Mouse (Mus musculus) lung, embryonic 16.5 days (tissue): Measurements from ENCODE around the gene Slc25a36. TPM values are rescaled to one million over a fixed set of nuclear protein-coding genes. Genes with fewer than 3 reads are reported as not detected.

Experiments
- ATAC-seq: fragments of 200-750 bp; cut with Nextera tagmentation; 2 replicates; pipeline ENCODE4 v1.8.0; 2017; ENCODE audit warnings: low read depth, mild to moderate bottlenecking, moderate library complexity
- H3K27ac ChIP-seq: fragments of 300-500 bp; sonication (generic); 2 replicates; pipeline ENCODE4 v1.5.1; 2014; ENCODE audit warnings: mild to moderate bottlenecking, control low read depth, low read length
- H3K27me3 ChIP-seq: fragments of 300-500 bp; sonication (generic); 2 replicates; pipeline ENCODE4 v1.6.1; 2014; ENCODE audit warnings: low read depth, low read length, mixed read lengths; ENCODE audit not compliant: control insufficient read depth, insufficient read depth
- H3K36me3 ChIP-seq: fragments of 300-500 bp; sonication (generic); 2 replicates; pipeline ENCODE4 v1.6.1; 2014; ENCODE audit warnings: low read length; ENCODE audit not compliant: control insufficient read depth, insufficient read depth
- H3K4me1 ChIP-seq: fragments of 300-500 bp; sonication (generic); replicated peaks from 2 replicates; pipeline ENCODE4 v1.6.1; 2014; ENCODE audit warnings: low read length, mixed read lengths; ENCODE audit not compliant: control insufficient read depth, insufficient read depth
- H3K4me2 ChIP-seq: fragments of 300-500 bp; sonication (generic); 2 replicates; pipeline ENCODE4 v1.6.1; 2014; ENCODE audit warnings: low read depth, low read length, control low read depth
- H3K4me3 ChIP-seq: fragments of 300-500 bp; sonication (generic); 2 replicates; pipeline ENCODE4 v1.5.1; 2014; ENCODE audit warnings: mild to moderate bottlenecking, low read length, control low read depth
- H3K9ac ChIP-seq: fragments of 300-500 bp; sonication (generic); 2 replicates; pipeline ENCODE4 v1.6.1; 2014; ENCODE audit warnings: low read length, control low read depth
- H3K9me3 ChIP-seq: fragments of 300-500 bp; sonication (generic); 2 replicates; pipeline ENCODE4 v1.6.1; 2016; ENCODE audit warnings: low read length; ENCODE audit not compliant: control insufficient read depth
- WGBS: fragments of 180-500 bp; shearing (Covaris S2); extraction: QIAGEN DNeasy Blood & Tissue Kit; methylation state at CpG from one replicate; pipeline ENCODE4 v1.1.7; 2014; 5-methylcytosine and 5-hydroxymethylcytosine counted together
- polyA plus RNA-seq: library from polyadenylated mRNA; unstranded; fragments of >200 nt; fragmentation: Nextera tagmentation; extraction: Ambion mirVana; gene quantifications from 2 replicates; pipeline ENCODE4 v1.2.1, GENCODE M21; 2015

Slc25a36 gene
- polyA plus RNA-seq, 1 experiment from 2014 or later = 79.3 TPM

GRCm38 (mm10) chr9:97065216-97065615 lies 45.7 kb downstream of the Slc25a36 start:
- Histone ChIP-seq H3K4me2 (no peak overlapping the region), H3K9ac (no peak overlapping the region), H3K36me3 (peaks cover 5% of the 10 kb centered on the region; the same call in 1 of the 2 replicates), H3K27ac (no peak overlapping the region), H3K4me1 (no peaks in the 10 kb centered on the region), H3K9me3 (no peaks in the 10 kb centered on the region), H3K27me3 (no peaks in the 10 kb centered on the region), H3K4me3 (no peak overlapping the region)
- ATAC-seq = no peak
- 68% methylated on average over 5 of the region's 5 CpGs for WGBS

GRCm38 (mm10) chr9:97064161-97064560 lies 46.8 kb downstream of the Slc25a36 start:
- Histone ChIP-seq H3K4me1 (no peaks in the 10 kb centered on the region), H3K27me3 (no peaks in the 10 kb centered on the region), H3K4me2 (no peak overlapping the region), H3K36me3 (peaks cover 5% of the 10 kb centered on the region; the same call in 1 of the 2 replicates), H3K9ac (no peak overlapping the region), H3K27ac (no peak overlapping the region), H3K9me3 (no peaks in the 10 kb centered on the region), H3K4me3 (no peak overlapping the region)
- 84% methylated on average over 1 of the region's 1 CpGs for WGBS
- ATAC-seq = no peak

DNA sequence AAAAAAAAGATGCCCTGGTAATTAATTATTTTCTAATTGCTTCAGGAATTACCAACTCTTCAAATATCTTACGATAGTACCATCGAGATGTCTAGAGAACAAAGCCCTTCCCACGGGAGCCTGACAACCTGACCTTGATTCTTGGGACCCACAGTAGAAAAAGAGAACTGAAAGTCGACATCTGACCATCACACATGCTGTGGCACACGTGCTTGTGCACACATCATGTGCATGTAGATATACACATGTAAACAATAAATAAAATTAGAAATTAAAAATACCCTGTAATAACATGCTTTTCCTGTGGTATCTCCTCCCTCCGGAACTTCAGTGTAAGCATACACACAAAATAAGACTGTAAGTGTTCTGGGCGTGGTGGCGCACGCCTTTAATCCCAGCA lies 49.3 kb downstream of the Slc25a36 start:
- H3K9ac ChIP-seq = no peak overlapping the region
- H3K27ac ChIP-seq = no peak overlapping the region
- H3K4me1 ChIP-seq = 0 out of 2 replicates have a peak, but pooled peaks cover 3% of the 10 kb centered on the region
- H3K36me3 ChIP-seq = no peaks in the 10 kb centered on the region
- no peak overlapping the region for H3K4me2 ChIP-seq
- ATAC-seq = no peak
- WGBS = 91% methylated on average over 9 of the region's 9 CpGs
- H3K27me3 ChIP-seq = no peaks in the 10 kb centered on the region
- H3K9me3 ChIP-seq = no peaks in the 10 kb centered on the region
- no peak overlapping the region for H3K4me3 ChIP-seq

DNA sequence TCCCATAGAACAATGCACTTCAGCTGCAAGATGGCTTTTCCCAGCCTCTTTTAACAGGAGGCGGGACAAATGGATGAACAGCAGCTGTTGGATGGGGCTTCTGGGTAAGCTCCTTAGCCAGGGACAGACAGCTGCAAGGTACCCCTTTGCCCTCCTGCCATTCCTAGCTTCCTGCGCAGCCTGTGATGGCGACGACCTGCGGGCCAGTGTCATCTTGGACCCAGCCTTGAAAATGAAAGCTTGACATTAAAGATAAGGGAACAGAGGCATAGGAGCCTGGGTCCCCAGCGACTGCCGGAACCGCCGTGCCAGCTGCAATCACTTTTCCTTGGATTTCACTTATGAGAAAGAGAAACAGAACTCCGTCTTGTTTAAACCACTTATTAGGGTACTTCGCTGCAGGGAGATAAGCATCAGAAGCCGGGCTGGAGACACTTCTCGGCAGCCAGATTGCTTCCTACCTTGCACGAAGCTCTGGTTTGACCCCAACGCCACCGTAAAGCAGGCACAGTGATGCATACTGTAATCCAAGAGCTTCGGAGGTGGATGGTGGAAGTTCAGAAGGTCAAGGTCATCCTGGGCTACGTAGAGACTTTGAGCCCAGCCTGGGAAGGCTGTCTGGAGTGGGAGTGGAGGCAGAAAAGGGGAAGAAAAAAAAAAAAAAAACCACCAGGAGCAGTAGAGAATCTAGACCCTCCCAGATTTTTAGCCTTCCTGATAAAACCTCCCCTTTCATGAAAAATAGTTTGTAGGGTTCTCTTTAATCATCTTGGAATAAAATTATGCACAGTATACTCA lies 54.2 kb downstream of the Slc25a36 start:
- peak overlapping the region; percentile 33 for H3K4me3 ChIP-seq
- peak overlapping the region; percentile 52 for H3K4me2 ChIP-seq
- no peaks in the 10 kb centered on the region for H3K9me3 ChIP-seq
- H3K9ac ChIP-seq = 0 out of 2 replicates have a peak overlapping the region, but pooled peaks have one; percentile 38
- WGBS = 12% methylated on average over 18 of the region's 18 CpGs
- no peaks in the 10 kb centered on the region for H3K27me3 ChIP-seq
- no peak overlapping the region for H3K27ac ChIP-seq
- ATAC-seq = no peak
- 0 out of 2 replicates have a peak, but pooled peaks cover 5% of the 10 kb centered on the region for H3K4me1 ChIP-seq
- no peaks in the 10 kb centered on the region for H3K36me3 ChIP-seq

DNA sequence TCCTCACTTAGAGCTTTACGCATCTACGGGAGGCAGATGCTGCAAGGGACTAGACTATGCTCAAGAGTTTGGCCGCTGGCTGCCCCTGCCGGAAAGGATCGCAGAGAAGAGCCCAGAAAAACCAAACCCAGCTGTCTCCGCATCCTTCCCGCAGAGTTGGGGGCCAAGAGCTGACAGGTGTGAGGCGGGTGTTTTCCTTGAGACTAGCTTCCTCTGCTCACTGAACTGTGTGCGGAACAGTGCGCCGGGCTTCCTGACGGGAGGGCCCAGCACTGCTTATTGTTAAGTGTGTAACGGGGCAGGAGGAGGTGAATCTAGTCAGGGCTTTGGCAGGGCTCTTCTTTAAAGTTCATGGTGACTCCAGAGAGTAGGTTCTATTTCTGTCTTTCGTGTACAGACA lies 55.1 kb downstream of the Slc25a36 start:
- Histone ChIP-seq H3K4me2 (no peak overlapping the region), H3K36me3 (no peaks in the 10 kb centered on the region)

GRCm38 (mm10) chr9:97051176-97051575 lies 59.8 kb downstream of the Slc25a36 start:
- H3K9ac ChIP-seq = no peak overlapping the region
- H3K27ac ChIP-seq = no peak overlapping the region
- H3K4me3 ChIP-seq = no peak overlapping the region
- 54% methylated on average over 8 of the region's 8 CpGs for WGBS
- H3K36me3 ChIP-seq = no peaks in the 10 kb centered on the region
- no peak overlapping the region for H3K4me2 ChIP-seq
- no peaks in the 10 kb centered on the region for H3K4me1 ChIP-seq
- no peak for ATAC-seq
- H3K9me3 ChIP-seq = no peaks in the 10 kb centered on the region
- no peaks in the 10 kb centered on the region for H3K27me3 ChIP-seq

More for the DNA sequence above, 55.1 kb downstream of the Slc25a36 start:
- Histone ChIP-seq H3K9ac (no peak overlapping the region), H3K9me3 (no peaks in the 10 kb centered on the region), H3K4me3 (no peak overlapping the region), H3K27me3 (no peaks in the 10 kb centered on the region), H3K27ac (no peak overlapping the region), H3K4me1 (0 out of 2 replicates have a peak, but pooled peaks cover 5% of the 10 kb centered on the region)
- 56% methylated on average over 14 of the region's 14 CpGs for WGBS
- no peak for ATAC-seq

DNA sequence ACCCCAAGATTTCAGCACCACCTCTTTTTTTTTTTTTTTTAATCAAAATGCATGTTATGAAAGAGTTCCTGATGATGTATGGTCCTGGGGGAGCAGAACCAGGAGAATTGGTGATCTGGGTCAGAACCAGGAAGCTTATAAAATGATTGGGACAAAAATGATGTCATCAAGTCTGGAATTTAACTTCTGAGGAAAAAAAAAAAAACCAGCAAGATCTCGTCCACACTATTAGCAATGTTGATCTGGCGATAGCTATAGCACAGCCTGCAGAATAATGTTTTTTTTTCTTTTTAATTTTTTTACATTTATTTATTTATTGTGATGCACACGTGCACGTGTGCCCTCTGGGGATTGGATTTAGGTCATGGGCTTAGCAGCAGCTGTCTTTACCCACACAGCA lies 64.7 kb downstream of the Slc25a36 start:
- H3K4me1 ChIP-seq = no peaks in the 10 kb centered on the region
- no peaks in the 10 kb centered on the region for H3K36me3 ChIP-seq
- no peaks in the 10 kb centered on the region for H3K27me3 ChIP-seq
- WGBS = 76% methylated on average over 4 of the region's 4 CpGs
- no peak overlapping the region for H3K4me3 ChIP-seq
- H3K9ac ChIP-seq = no peak overlapping the region
- no peak overlapping the region for H3K27ac ChIP-seq
- H3K4me2 ChIP-seq = no peak overlapping the region
- no peak for ATAC-seq
- no peaks in the 10 kb centered on the region for H3K9me3 ChIP-seq

GRCm38 (mm10) chr9:97041633-97042032 lies 69.3 kb downstream of the Slc25a36 start:
- H3K9ac ChIP-seq = no peak overlapping the region
- H3K27me3 ChIP-seq = no peaks in the 10 kb centered on the region
- H3K9me3 ChIP-seq = no peaks in the 10 kb centered on the region
- WGBS = 75% methylated on average over 8 of the region's 8 CpGs
- H3K4me3 ChIP-seq = no peak overlapping the region
- no peak overlapping the region for H3K4me2 ChIP-seq
- no peak overlapping the region for H3K27ac ChIP-seq
- H3K4me1 ChIP-seq = no peaks in the 10 kb centered on the region
- no peak for ATAC-seq
- H3K36me3 ChIP-seq = no peaks in the 10 kb centered on the region

DNA sequence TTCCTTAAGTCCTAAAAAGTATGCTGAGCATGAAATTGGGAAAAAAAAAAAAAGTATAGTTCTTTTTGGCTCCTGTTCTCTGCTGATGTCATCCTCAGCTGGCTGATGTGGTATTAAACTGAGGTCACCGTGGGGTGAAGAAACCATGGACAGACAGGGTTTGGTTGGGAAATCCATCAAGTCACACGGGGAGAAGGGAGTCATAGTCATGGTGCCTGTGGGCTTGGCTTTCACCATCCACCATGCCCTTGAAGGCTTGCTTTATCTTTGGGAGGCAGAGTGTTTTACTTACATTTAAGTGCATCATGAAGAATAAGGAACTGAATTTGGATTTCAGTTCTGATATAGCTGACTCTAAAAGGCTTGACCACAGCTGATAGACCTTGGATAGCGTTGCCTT lies 72.9 kb downstream of the Slc25a36 start:
- Histone ChIP-seq H3K27ac (no peak overlapping the region), H3K9me3 (no peaks in the 10 kb centered on the region)

More for the DNA sequence above, 72.9 kb downstream of the Slc25a36 start:
- no peaks in the 10 kb centered on the region for H3K4me1 ChIP-seq
- no peak overlapping the region for H3K4me3 ChIP-seq
- no peak overlapping the region for H3K4me2 ChIP-seq
- H3K36me3 ChIP-seq = no peaks in the 10 kb centered on the region
- H3K27me3 ChIP-seq = no peaks in the 10 kb centered on the region
- no peak for ATAC-seq
- WGBS = 82% methylated on average over 3 of the region's 3 CpGs
- no peak overlapping the region for H3K9ac ChIP-seq
